ENCODE assay signal across 11 mouse cellular contexts in the genomic region with DNA sequence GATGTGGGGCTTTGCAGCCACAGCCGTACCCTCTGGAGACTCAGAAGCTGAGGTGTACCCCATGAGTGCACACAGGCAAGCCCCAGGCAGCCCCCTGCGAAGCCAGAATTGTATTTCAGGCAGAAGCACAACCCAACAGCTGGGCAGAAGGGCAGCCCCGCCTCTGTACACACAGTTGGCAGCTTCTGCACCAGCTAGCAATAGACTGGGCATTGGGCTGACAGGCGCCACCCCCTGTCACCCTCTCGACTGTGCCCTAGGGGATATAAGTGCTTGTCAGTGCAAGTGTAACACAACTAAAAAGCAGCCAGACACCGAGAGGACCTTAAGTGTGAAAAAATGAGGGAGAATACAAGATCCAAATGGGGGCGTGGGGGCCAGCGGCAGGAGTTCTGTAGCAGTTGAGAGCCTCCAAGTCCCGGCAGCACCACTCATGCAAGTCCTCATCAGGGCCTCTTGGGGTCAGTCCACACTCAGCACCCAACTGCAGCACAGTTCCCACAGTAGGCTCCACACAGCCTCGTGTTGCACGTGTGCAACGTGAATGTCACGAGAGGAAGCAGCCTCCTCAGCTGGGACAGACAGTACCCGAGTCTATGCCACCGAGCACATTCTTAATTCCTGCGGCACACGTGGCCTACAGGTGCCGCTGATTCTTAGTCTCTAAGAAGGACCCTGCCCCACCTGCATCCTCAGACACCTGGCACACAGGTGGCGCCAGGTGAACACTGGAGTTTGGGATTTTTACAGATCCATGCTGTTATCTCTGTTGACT.
A peak's percentile ranks its signal among the peaks of the same experiment; 100 is the strongest.
DNase-seq lines count a peak whose midpoint lies in the region; ATAC-seq lines count a peak whose summit lies in the region.
"Had no signal": no experiment of that assay in that cellular context is flagged by ENCODE, and none has a peak within 500 bp of the region (broad histone marks: within the 10 kb centered on the region; RNA-seq: fewer than 3 reads in every experiment).

No protein-coding gene starts in this region.

- H3K4me1 ChIP-seq in hindbrain, embryonic 10.5 days (replicated peaks): peaks cover 100% of the 10 kb centered on the region
- H3K4me1 ChIP-seq in hindbrain, embryonic 13.5 days (replicated peaks): peaks cover 94% of the 10 kb centered on the region
- peaks cover 88% of the 10 kb centered on the region for H3K4me1 ChIP-seq in neural tube, embryonic 13.5 days (replicated peaks)
- peaks cover 100% of the 10 kb centered on the region for H3K4me1 ChIP-seq in heart, embryonic 15.5 days (replicated peaks)
- peaks cover 89% of the 10 kb centered on the region for H3K4me1 ChIP-seq in stomach, embryonic 16.5 days (ENCODE audit: control insufficient read depth, insufficient read depth, low read length)

- no peak for ATAC-seq in hindbrain, embryonic 13.5 days (ENCODE audit: low FRiP score)
- ATAC-seq in neural tube, embryonic 13.5 days (ENCODE audit: low read depth): no peak
- no peak for ATAC-seq in heart, embryonic 15.5 days (replicated peaks; ENCODE audit: insufficient number of reproducible peaks, insufficient read depth, low FRiP score, low read depth)
- ATAC-seq in stomach, embryonic 16.5 days (ENCODE audit: insufficient read depth, low FRiP score): no peak

- peak overlapping the region; percentile 59 for H3K27ac ChIP-seq in hindbrain, embryonic 10.5 days
- no peak overlapping the region for H3K27ac ChIP-seq in hindbrain, embryonic 13.5 days
- H3K27ac ChIP-seq in neural tube, embryonic 13.5 days (replicated peaks): no peak overlapping the region; the same call in 1 of the 2 replicates
- peak overlapping the region; percentile 95 for H3K27ac ChIP-seq in heart, embryonic 15.5 days
- peak overlapping the region; percentile 99 for H3K27ac ChIP-seq in stomach, embryonic 16.5 days (ENCODE audit: low read length)
- H3K27ac ChIP-seq: liver, embryonic 13.5 days had no signal

- H3K9me3 ChIP-seq in hindbrain, embryonic 10.5 days: no peaks in the 10 kb centered on the region
- no peaks in the 10 kb centered on the region for H3K9me3 ChIP-seq in hindbrain, embryonic 13.5 days
- no peaks in the 10 kb centered on the region for H3K9me3 ChIP-seq in neural tube, embryonic 13.5 days
- H3K9me3 ChIP-seq in heart, embryonic 15.5 days (replicated peaks): no peaks in the 10 kb centered on the region
- H3K9me3 ChIP-seq in stomach, embryonic 16.5 days (replicated peaks; ENCODE audit: control insufficient read depth, low read length): no peaks in the 10 kb centered on the region
- H3K9me3 ChIP-seq: G1E; liver, embryonic 13.5 days had no signal

- no peak for DNase-seq in hindbrain, embryonic 10.5 days (ENCODE audit: low spot score)
- no peak for DNase-seq in neural tube, embryonic 10.5 days (ENCODE audit: extremely low spot score, low spot score)
- DNase-seq in frontal cortex, postnatal 14 days (ENCODE audit: low spot score in 2 of 2): no peak
- DNase-seq in kidney, adult 8-10 months: no peak
- DNase-seq: cerebellum, postnatal 25 days; liver, embryonic 13.5 days had no signal

- H3K27me3 ChIP-seq in hindbrain, embryonic 10.5 days (ENCODE audit: insufficient read depth, poor library complexity, severe bottlenecking): no peaks in the 10 kb centered on the region
- peaks cover 17% of the 10 kb centered on the region; the same call in 1 of the 2 replicates for H3K27me3 ChIP-seq in hindbrain, embryonic 13.5 days
- 0 out of 2 replicates have a peak, but pooled peaks cover 11% of the 10 kb centered on the region for H3K27me3 ChIP-seq in neural tube, embryonic 13.5 days
- H3K27me3 ChIP-seq in heart, embryonic 15.5 days: no peaks in the 10 kb centered on the region
- H3K27me3 ChIP-seq in stomach, embryonic 16.5 days (ENCODE audit: control insufficient read depth, insufficient read depth, low read length): no peaks in the 10 kb centered on the region

- no peak overlapping the region; the same call in 1 of the 2 replicates for H3K9ac ChIP-seq in hindbrain, embryonic 13.5 days
- H3K9ac ChIP-seq in neural tube, embryonic 13.5 days: 0 out of 2 replicates have a peak overlapping the region, but pooled peaks have one; percentile 8
- no peak overlapping the region for H3K9ac ChIP-seq in heart, embryonic 15.5 days
- H3K9ac ChIP-seq in stomach, embryonic 16.5 days (ENCODE audit: low read length): peak overlapping the region; percentile 59; the same call in 1 of the 2 replicates
- H3K9ac ChIP-seq: liver, embryonic 13.5 days had no signal

- no peak overlapping the region for H3K4me2 ChIP-seq in hindbrain, embryonic 13.5 days
- H3K4me2 ChIP-seq in neural tube, embryonic 13.5 days: no peak overlapping the region
- H3K4me2 ChIP-seq in heart, embryonic 15.5 days: no peak overlapping the region
- H3K4me2 ChIP-seq in stomach, embryonic 16.5 days (ENCODE audit: low read depth, low read length): no peak overlapping the region
- H3K4me2 ChIP-seq: liver, embryonic 13.5 days had no signal

- H3K4me3 ChIP-seq in hindbrain, embryonic 10.5 days: no peak overlapping the region
- no peak overlapping the region for H3K4me3 ChIP-seq in hindbrain, embryonic 13.5 days
- H3K4me3 ChIP-seq in neural tube, embryonic 13.5 days: no peak overlapping the region
- H3K4me3 ChIP-seq in heart, embryonic 15.5 days: no peak overlapping the region
- H3K4me3 ChIP-seq in stomach, embryonic 16.5 days (replicated peaks; ENCODE audit: low read length): no peak overlapping the region
- H3K4me3 ChIP-seq: liver, embryonic 13.5 days had no signal

- 72% methylated on average over 19 of the region's 19 CpGs for WGBS in hindbrain, embryonic 10.5 days
- WGBS in hindbrain, embryonic 13.5 days: 75% methylated on average over 19 of the region's 19 CpGs
- 74% methylated on average over 19 of the region's 19 CpGs for WGBS in neural tube, embryonic 13.5 days
- 69% methylated on average over 19 of the region's 19 CpGs for WGBS in heart, embryonic 15.5 days
- WGBS in stomach, embryonic 16.5 days: 73% methylated on average over 19 of the region's 19 CpGs

- H3K36me3 ChIP-seq in hindbrain, embryonic 10.5 days: peaks cover under 1% of the 10 kb centered on the region; the same call in 1 of the 2 replicates
- H3K36me3 ChIP-seq in hindbrain, embryonic 13.5 days: no peaks in the 10 kb centered on the region
- H3K36me3 ChIP-seq in neural tube, embryonic 13.5 days: no peaks in the 10 kb centered on the region
- H3K36me3 ChIP-seq in heart, embryonic 15.5 days: no peaks in the 10 kb centered on the region
- H3K36me3 ChIP-seq in stomach, embryonic 16.5 days (ENCODE audit: control insufficient read depth, insufficient read depth, low read length): peaks cover 3% of the 10 kb centered on the region; the same call in 1 of the 2 replicates
- H3K36me3 ChIP-seq: G1E; liver, embryonic 13.5 days had no signal

Comparison
In these comparisons a context has a peak if more than half of its experiments do, and no peak if none do; other contexts are left out.
1. H3K27ac ChIP-seq: peak in hindbrain, embryonic 10.5 days (single experiment), heart, embryonic 15.5 days (single experiment) and stomach, embryonic 16.5 days (single experiment); none in hindbrain, embryonic 13.5 days (single experiment) and neural tube, embryonic 13.5 days (single experiment).
2. H3K9ac ChIP-seq: peak in neural tube, embryonic 13.5 days (single experiment) and stomach, embryonic 16.5 days (single experiment); none in hindbrain, embryonic 13.5 days (single experiment) and heart, embryonic 15.5 days (single experiment).